8 mouse cellular contexts compared by ENCODE assay signal in genomic region chr14:54617897-54618365, GRCm38 (mm10). TPM values are rescaled to one million over a fixed set of nuclear protein-coding genes. Genes with fewer than 3 reads are reported as not detected.
A peak's percentile ranks its signal among the peaks of the same experiment; 100 is the strongest.
DNase-seq lines count a peak whose midpoint lies in the region; ATAC-seq lines count a peak whose summit lies in the region.

Gene Psmb5, minus strand, starts transcription at chr14:54618022.

- WGBS in hindbrain, embryonic 15.5 days, result under 1% methylated on average over 25 of the region's 25 CpGs
- WGBS in macrophage (ENCODE audit: missing documents), result under 1% methylated on average over 13 of the region's 25 CpGs

- peak within 1 kb of the TSS; percentile 79 for H3K4me3 ChIP-seq in hindbrain, embryonic 15.5 days
- H3K4me3 ChIP-seq in macrophage (ENCODE audit: inconsistent target), result peak within 1 kb of the TSS; percentile 89

- no peaks in the 10 kb centered on the region for H3K9me3 ChIP-seq in hindbrain, embryonic 15.5 days

- peak within 1 kb of the TSS; percentile 84 for H3K27ac ChIP-seq in hindbrain, embryonic 15.5 days (replicated peaks)
- H3K27ac ChIP-seq in macrophage, result peak within 1 kb of the TSS; percentile 75

- H3K9ac ChIP-seq in hindbrain, embryonic 15.5 days, result peak within 1 kb of the TSS; percentile 87

- H3K79me2 ChIP-seq in macrophage (ENCODE audit: inconsistent target), result peaks cover 30% of the 10 kb centered on the region

- H3K36me3 ChIP-seq in hindbrain, embryonic 15.5 days, result peaks cover 18% of the 10 kb centered on the region
- H3K36me3 ChIP-seq in macrophage (ENCODE audit: inconsistent target), result peaks cover 17% of the 10 kb centered on the region; the same call in 1 of the 2 replicates

- H3K4me2 ChIP-seq in hindbrain, embryonic 15.5 days, result peak within 1 kb of the TSS; percentile 60

- peaks cover 21% of the 10 kb centered on the region for H3K4me1 ChIP-seq in hindbrain, embryonic 15.5 days (replicated peaks)

- no peaks in the 10 kb centered on the region for H3K27me3 ChIP-seq in hindbrain, embryonic 15.5 days

- peak; percentile 88 for ATAC-seq in hindbrain, embryonic 15.5 days (ENCODE audit: low FRiP score, low read depth)

- DNase-seq in T-cell, adult 2 months (ENCODE audit: low spot score), result peak; percentile 87
- DNase-seq in cerebellum, postnatal 36 days, result peak; percentile 85 to 91
- DNase-seq in frontal cortex, postnatal 36 days (ENCODE audit: low spot score in 2 of 2), result peak; percentile 90 to 92
- peak; percentile 86 for DNase-seq in left cerebral cortex, adult 11 months (ENCODE audit: low spot score)
- peak; percentile 88 for DNase-seq in right cerebral cortex, adult 18-20 months
- DNase-seq in urinary bladder, postnatal 10 days (ENCODE audit: low spot score), result peak; percentile 66

RNA-seq across cellular contexts. Expression of gene Psmb5, which starts in this region (rescaled TPM):
- 441 and 446 TPM in 2 replicates for polyA plus RNA-seq in hindbrain, embryonic 15.5 days (2015; fragmentation: Nextera tagmentation; extraction: Ambion mirVana)
- total RNA-seq in macrophage (2018; cell fraction: chromatin; rRNA removed), result 10 to 100 TPM in 12 of 26 experiments, 1 to 10 TPM in 14; 3.2 to 33.4 (median 9.8) TPM
- total RNA-seq in macrophage (2018; cell fraction: cytosol; rRNA removed), result 100 to 1,000 TPM in 23 of 26 experiments, 10 to 100 TPM in 3; 81.5 to 193 (median 130) TPM
- total RNA-seq in macrophage (2018; cell fraction: nucleus; rRNA removed), result 10 to 100 TPM; 15.1 to 99.8 (median 40.0) TPM
- polyA plus RNA-seq in macrophage (2018), result 32.9 to 235 TPM (median 122 TPM) in 3 replicates

Comparison
In these comparisons a context has a peak if more than half of its experiments do, and no peak if none do; other contexts are left out.
1. Peak in every context shown above with its lines: DNase-seq, ATAC-seq, H3K4me3 ChIP-seq and H3K27ac ChIP-seq.